Mouse (Mus musculus) heart, embryonic 10.5 days (tissue): ENCODE results near the gene Gm10837. TPM values are rescaled to one million over a fixed set of nuclear protein-coding genes. Genes with fewer than 3 reads are reported as not detected.

Experiments
- polyA plus RNA-seq: library from polyadenylated mRNA; unstranded; fragments of >200 nt; fragmentation: Nextera tagmentation; extraction: Ambion mirVana; gene quantifications from 2 replicates; pipeline ENCODE4 v1.2.1, GENCODE M21; 2016

Gm10837 gene
- polyA plus RNA-seq, 1 experiment from 2014 or later, result not detected

Other genes with a start within 250 kb of the Gm10837 start
- gene Gm5089, start 39.5 kb upstream of the Gm10837 start, polyA plus RNA-seq, result not detected in 2 replicates
- gene Zic5, start 24.9 kb upstream of the Gm10837 start, polyA plus RNA-seq, result 0.04 and 0.30 TPM in 2 replicates
- 0.11 TPM in 1 of 2 replicates, not detected in the other for gene Zic2, start 15.2 kb upstream of the Gm10837 start, polyA plus RNA-seq
- gene Pcca, start 43.7 kb downstream of the Gm10837 start, polyA plus RNA-seq, result 27.6 and 32.1 TPM in 2 replicates